Mouse (Mus musculus) lung, embryonic 16.5 days (tissue): ENCODE results near the gene Actrt2. TPM values are rescaled to one million over a fixed set of nuclear protein-coding genes. Genes with fewer than 3 reads are reported as not detected.

Experiments used
- ATAC-seq: fragments of 200-750 bp; cut with Nextera tagmentation; 2 replicates; pipeline ENCODE4 v1.8.0; 2017; ENCODE audit warnings: low read depth, mild to moderate bottlenecking, moderate library complexity
- H3K27ac ChIP-seq: fragments of 300-500 bp; sonication (generic); 2 replicates; pipeline ENCODE4 v1.5.1; 2014; ENCODE audit warnings: mild to moderate bottlenecking, control low read depth, low read length
- H3K27me3 ChIP-seq: fragments of 300-500 bp; sonication (generic); 2 replicates; pipeline ENCODE4 v1.6.1; 2014; ENCODE audit warnings: low read depth, low read length, mixed read lengths; ENCODE audit not compliant: control insufficient read depth, insufficient read depth
- H3K36me3 ChIP-seq: fragments of 300-500 bp; sonication (generic); 2 replicates; pipeline ENCODE4 v1.6.1; 2014; ENCODE audit warnings: low read length; ENCODE audit not compliant: control insufficient read depth, insufficient read depth
- H3K4me1 ChIP-seq: fragments of 300-500 bp; sonication (generic); replicated peaks from 2 replicates; pipeline ENCODE4 v1.6.1; 2014; ENCODE audit warnings: low read length, mixed read lengths; ENCODE audit not compliant: control insufficient read depth, insufficient read depth
- H3K4me2 ChIP-seq: fragments of 300-500 bp; sonication (generic); 2 replicates; pipeline ENCODE4 v1.6.1; 2014; ENCODE audit warnings: low read depth, low read length, control low read depth
- H3K4me3 ChIP-seq: fragments of 300-500 bp; sonication (generic); 2 replicates; pipeline ENCODE4 v1.5.1; 2014; ENCODE audit warnings: mild to moderate bottlenecking, low read length, control low read depth
- H3K9ac ChIP-seq: fragments of 300-500 bp; sonication (generic); 2 replicates; pipeline ENCODE4 v1.6.1; 2014; ENCODE audit warnings: low read length, control low read depth
- H3K9me3 ChIP-seq: fragments of 300-500 bp; sonication (generic); 2 replicates; pipeline ENCODE4 v1.6.1; 2016; ENCODE audit warnings: low read length; ENCODE audit not compliant: control insufficient read depth
- WGBS: fragments of 180-500 bp; shearing (Covaris S2); extraction: QIAGEN DNeasy Blood & Tissue Kit; methylation state at CpG from one replicate; pipeline ENCODE4 v1.1.7; 2014; 5-methylcytosine and 5-hydroxymethylcytosine counted together
- polyA plus RNA-seq: library from polyadenylated mRNA; unstranded; fragments of >200 nt; fragmentation: Nextera tagmentation; extraction: Ambion mirVana; gene quantifications from 2 replicates; pipeline ENCODE4 v1.2.1, GENCODE M21; 2015

The Actrt2 gene
- polyA plus RNA-seq, 1 experiment from 2014 or later = not detected

DNA sequence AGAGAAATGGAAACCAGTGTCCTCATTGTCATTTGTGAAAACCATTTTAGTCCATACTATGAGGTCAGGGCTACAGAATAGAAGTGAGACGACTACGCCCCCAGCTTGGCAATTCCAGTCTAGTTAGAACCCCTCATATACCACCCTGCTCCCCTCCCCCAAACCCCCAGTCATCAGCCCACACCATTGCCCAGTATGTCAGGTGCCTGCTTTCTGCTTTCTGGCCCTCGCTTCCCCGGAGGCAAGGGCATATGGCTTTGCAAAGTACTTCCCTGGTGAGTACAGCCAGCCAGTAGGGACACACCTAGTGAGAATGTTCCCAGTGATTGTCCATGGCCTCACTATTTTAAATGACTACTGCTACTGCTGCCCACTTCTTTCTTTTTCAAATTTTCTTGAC is 6.3 kb upstream of the Actrt2 start:
- Histone ChIP-seq H3K9ac (no peak overlapping the region), H3K4me2 (no peak overlapping the region), H3K4me1 (no peaks in the 10 kb centered on the region), H3K27ac (no peak overlapping the region), H3K9me3 (no peaks in the 10 kb centered on the region), H3K4me3 (no peak overlapping the region), H3K27me3 (no peaks in the 10 kb centered on the region), H3K36me3 (no peaks in the 10 kb centered on the region)
- WGBS = 81% methylated on average over 4 of the region's 4 CpGs
- no peak for ATAC-seq

DNA sequence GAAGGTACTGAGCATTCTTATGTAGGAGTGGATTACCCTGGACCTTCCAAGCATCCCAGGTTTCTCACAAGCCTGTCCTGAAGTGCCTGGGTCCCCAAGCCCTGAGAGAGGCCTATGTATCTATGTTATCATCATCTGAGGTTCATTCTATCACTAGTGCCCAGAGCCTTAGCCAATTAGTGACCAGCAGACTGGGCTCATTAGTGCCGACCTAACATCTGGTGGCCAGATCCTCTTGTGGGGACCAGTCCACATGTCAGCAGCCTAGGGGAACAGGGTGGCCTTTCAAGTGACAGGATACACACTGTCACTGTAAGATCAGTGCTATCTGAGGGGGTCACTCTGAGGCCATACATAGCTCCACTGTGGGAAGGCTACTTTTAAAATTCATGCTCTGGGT is 4.4 kb upstream of the Actrt2 start:
- no peaks in the 10 kb centered on the region for H3K27me3 ChIP-seq
- H3K4me2 ChIP-seq = no peak overlapping the region
- H3K9me3 ChIP-seq = no peaks in the 10 kb centered on the region
- WGBS = 37% methylated on average over 1 of the region's 1 CpGs
- H3K9ac ChIP-seq = no peak overlapping the region
- H3K36me3 ChIP-seq = no peaks in the 10 kb centered on the region
- H3K4me3 ChIP-seq = no peak overlapping the region
- no peaks in the 10 kb centered on the region for H3K4me1 ChIP-seq
- no peak overlapping the region for H3K27ac ChIP-seq
- ATAC-seq = no peak

- ATAC-seq = no peak
- Histone ChIP-seq H3K4me1 (no peaks in the 10 kb centered on the region), H3K36me3 (no peaks in the 10 kb centered on the region), H3K9me3 (no peaks in the 10 kb centered on the region), H3K27ac (no peak overlapping the region), H3K27me3 (no peaks in the 10 kb centered on the region), H3K9ac (no peak overlapping the region), H3K4me2 (no peak overlapping the region), H3K4me3 (no peak overlapping the region)
- WGBS = 60% methylated on average over 8 of the region's 8 CpGs
Observed at GRCm38 (mm10) chr4:154671232-154671912, 3.7 kb upstream of the Actrt2 start.

DNA sequence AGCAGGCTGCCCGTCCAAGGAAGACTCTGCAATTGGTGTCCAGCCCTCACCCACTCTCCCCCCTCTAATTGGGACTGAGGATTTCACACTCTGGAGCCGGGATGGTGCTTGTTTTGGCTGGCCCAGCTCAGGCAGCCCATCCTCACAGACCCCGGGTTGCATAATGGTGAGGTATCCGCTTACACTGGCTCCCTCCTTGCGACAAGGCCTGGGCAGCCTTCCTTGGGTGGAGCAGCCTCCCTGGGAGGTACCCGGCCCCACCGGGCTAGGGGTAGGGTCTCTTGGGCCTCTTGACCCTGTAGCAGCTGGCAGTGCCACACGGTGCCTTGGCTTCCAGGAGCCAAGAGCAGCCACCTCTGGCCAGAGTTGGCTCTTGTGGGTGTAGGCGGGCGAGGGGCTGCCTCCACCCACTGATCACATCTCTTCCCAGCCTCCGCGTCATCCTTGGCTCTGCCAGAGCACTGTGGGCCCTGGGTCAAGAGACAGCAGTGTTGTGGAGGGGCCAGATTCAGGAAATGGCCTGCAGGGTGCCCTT is 4.9 kb downstream of the Actrt2 start:
- no peak overlapping the region for H3K4me3 ChIP-seq
- no peak overlapping the region for H3K27ac ChIP-seq
- H3K9ac ChIP-seq = no peak overlapping the region
- no peaks in the 10 kb centered on the region for H3K36me3 ChIP-seq
- no peak overlapping the region for H3K4me2 ChIP-seq
- no peaks in the 10 kb centered on the region for H3K4me1 ChIP-seq
- H3K9me3 ChIP-seq = no peaks in the 10 kb centered on the region
- whole genome bisulfite sequencing = 61% methylated on average over 12 of the region's 12 CpGs
- H3K27me3 ChIP-seq = no peaks in the 10 kb centered on the region
- no peak for ATAC-seq

DNA sequence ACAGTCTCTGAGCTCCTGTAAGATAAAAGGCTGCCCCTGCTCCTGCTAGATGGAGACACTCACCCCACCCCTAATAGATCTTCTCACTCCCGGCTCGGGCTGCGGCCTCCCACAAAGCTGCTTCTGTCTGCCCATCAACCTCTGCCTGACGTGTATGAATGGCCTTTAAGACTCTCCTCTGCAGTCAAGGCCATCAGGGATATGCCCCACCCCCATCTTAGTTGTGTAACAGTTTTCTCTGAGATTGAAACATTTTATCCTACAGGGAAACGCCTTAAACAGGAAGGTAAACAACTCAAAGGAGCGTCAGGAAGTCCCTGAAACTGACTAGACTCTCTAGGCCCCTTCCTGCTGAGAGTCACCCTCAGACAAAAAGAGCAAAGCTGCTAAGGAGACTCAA is 6.4 kb downstream of the Actrt2 start:
- Histone ChIP-seq H3K27me3 (no peaks in the 10 kb centered on the region), H3K36me3 (no peaks in the 10 kb centered on the region), H3K9me3 (no peaks in the 10 kb centered on the region), H3K4me2 (no peak overlapping the region), H3K4me3 (no peak overlapping the region), H3K4me1 (no peaks in the 10 kb centered on the region), H3K27ac (no peak overlapping the region), H3K9ac (no peak overlapping the region)
- no peak for ATAC-seq
- 34% methylated on average over 6 of the region's 6 CpGs for WGBS

- H3K9ac ChIP-seq = no peak overlapping the region
- H3K27ac ChIP-seq = no peak overlapping the region
Observed at GRCm38 (mm10) chr4:154660025-154660424, 7.6 kb downstream of the Actrt2 start.

DNA sequence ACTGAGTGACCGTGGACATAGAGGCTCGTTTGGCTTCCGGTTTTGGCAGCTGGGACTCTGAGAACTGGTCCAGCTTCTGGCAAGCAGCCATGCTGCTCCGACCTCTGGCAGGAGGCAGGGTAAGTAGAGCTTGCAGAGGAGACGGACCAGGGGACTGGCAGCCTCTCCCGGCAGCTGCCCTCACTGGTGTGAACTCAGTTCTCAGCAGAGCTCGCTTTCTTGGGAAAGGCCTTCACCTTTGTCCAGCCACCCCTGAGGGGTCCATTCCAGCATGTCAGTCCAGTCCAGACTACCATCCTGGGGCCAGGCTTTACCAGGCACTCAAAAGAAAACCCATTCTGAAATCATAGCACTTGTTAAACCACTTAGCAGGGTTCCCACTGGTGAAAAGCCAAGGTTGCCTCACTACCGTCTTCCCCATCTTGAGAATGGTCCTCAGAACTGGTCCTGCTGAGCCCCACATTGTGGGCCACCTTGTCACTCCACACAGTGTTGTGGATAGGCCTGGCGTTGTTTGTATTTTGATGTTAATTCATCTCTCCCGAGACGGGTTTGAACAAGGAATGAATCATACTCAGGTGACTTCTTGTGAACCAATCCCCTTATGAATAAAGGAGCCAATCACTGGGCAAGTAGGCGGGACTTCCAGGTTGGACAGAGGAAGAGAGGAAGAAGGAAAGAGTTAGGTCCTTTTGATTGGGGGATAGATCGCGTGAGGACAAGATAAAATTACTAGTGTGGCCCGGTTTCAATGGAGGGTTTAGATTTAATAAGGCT is 12.3 kb downstream of the Actrt2 start:
- peak; percentile 54; the same call in 1 of the 2 replicates for ATAC-seq

More at GRCm38 (mm10) chr4:154660025-154660424, 7.6 kb downstream of the Actrt2 start:
- Histone ChIP-seq H3K27me3 (no peaks in the 10 kb centered on the region), H3K4me1 (no peaks in the 10 kb centered on the region), H3K4me3 (no peak overlapping the region), H3K9me3 (no peaks in the 10 kb centered on the region), H3K36me3 (no peaks in the 10 kb centered on the region), H3K4me2 (no peak overlapping the region)
- no peak for ATAC-seq

DNA sequence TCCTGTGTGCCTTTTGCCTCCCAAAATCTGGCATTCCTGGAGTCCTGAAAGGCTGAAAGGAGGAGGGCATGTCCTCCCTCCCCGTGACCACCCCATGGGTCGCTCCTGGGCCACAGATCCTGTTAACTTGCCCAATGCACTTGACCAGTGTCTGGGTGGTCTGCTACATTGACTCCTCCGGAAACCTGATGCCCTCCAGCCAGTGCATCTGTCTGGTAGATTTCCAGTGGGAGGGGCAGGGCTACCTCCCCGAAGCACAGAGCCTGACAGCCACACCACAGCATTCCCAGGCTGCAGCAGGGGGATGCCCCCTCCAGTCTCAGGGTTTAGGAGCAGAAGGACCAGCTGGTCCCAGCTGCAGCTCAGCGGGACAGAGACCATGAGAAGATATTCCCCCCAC is 15.2 kb downstream of the Actrt2 start:
- H3K27me3 ChIP-seq = no peaks in the 10 kb centered on the region; the same call in 1 of the 2 replicates
- WGBS = 9% methylated on average over 5 of the region's 5 CpGs

More for the DNA sequence above, 12.3 kb downstream of the Actrt2 start:
- Histone ChIP-seq H3K4me3 (no peak overlapping the region), H3K9me3 (no peaks in the 10 kb centered on the region), H3K4me1 (peaks cover 6% of the 10 kb centered on the region), H3K27me3 (no peaks in the 10 kb centered on the region), H3K4me2 (no peak overlapping the region), H3K27ac (no peak overlapping the region), H3K36me3 (no peaks in the 10 kb centered on the region), H3K9ac (no peak overlapping the region)
- 56% methylated on average over 15 of the region's 15 CpGs for WGBS

GRCm38 (mm10) chr4:154649083-154649747 is 18.5 kb downstream of the Actrt2 start:
- H3K9ac ChIP-seq = no peak overlapping the region
- H3K4me2 ChIP-seq = no peak overlapping the region
- peaks cover 4% of the 10 kb centered on the region; the same call in 1 of the 2 replicates for H3K9me3 ChIP-seq
- H3K4me1 ChIP-seq = peaks cover 6% of the 10 kb centered on the region
- ATAC-seq = no peak
- 76% methylated on average over 19 of the region's 19 CpGs for WGBS
- no peak overlapping the region for H3K27ac ChIP-seq
- H3K36me3 ChIP-seq = no peaks in the 10 kb centered on the region
- no peak overlapping the region for H3K4me3 ChIP-seq
- peaks cover 5% of the 10 kb centered on the region for H3K27me3 ChIP-seq

More for the DNA sequence above, 15.2 kb downstream of the Actrt2 start:
- Histone ChIP-seq H3K4me1 (peaks cover 6% of the 10 kb centered on the region), H3K27ac (no peak overlapping the region), H3K4me3 (no peak overlapping the region), H3K36me3 (no peaks in the 10 kb centered on the region), H3K9me3 (no peaks in the 10 kb centered on the region), H3K9ac (no peak overlapping the region), H3K4me2 (no peak overlapping the region)
- no peak for ATAC-seq
